Mouse (Mus musculus) forebrain, embryonic 14.5 days (tissue): ENCODE measurements around the gene Fgfr2. TPM values are rescaled to one million over a fixed set of nuclear protein-coding genes. Genes with fewer than 3 reads are reported as not detected.

ENCODE experiments used
- ATAC-seq: fragments of 200-750 bp; cut with Nextera tagmentation; 2 replicates; pipeline ENCODE4 v1.8.0; 2017; ENCODE audit warnings: mild to moderate bottlenecking, moderate library complexity
- DNase-seq: peaks from one replicate; pipeline ENCODE4 v3.0.0-alpha.2; 2015; ENCODE audit warnings: low spot score
- H3K27ac ChIP-seq: fragments of 300-500 bp; sonication (generic); 2 replicates; pipeline ENCODE4 v1.5.1; 2014; ENCODE audit warnings: low read depth, mild to moderate bottlenecking, control low read depth, low read length, moderate library complexity
- H3K27me3 ChIP-seq: fragments of 300-500 bp; sonication (generic); replicated peaks from 2 replicates; pipeline ENCODE4 v1.6.1; 2014; ENCODE audit warnings: low read length, control low read depth, mixed read lengths; ENCODE audit not compliant: control insufficient read depth, insufficient read depth
- H3K36me3 ChIP-seq: fragments of 300-500 bp; sonication (generic); 2 replicates; pipeline ENCODE4 v1.6.1; 2014; ENCODE audit warnings: low read length, control low read depth; ENCODE audit not compliant: control insufficient read depth, insufficient read depth
- H3K4me1 ChIP-seq: fragments of 300-500 bp; sonication (generic); 2 replicates; pipeline ENCODE4 v1.6.1; 2014; ENCODE audit warnings: antibody characterized with exemption, low read length, control low read depth; ENCODE audit not compliant: control insufficient read depth, insufficient read depth
- H3K4me2 ChIP-seq: fragments of 300-500 bp; sonication (generic); 2 replicates; pipeline ENCODE4 v1.6.1; 2014; ENCODE audit warnings: mild to moderate bottlenecking, control low read depth, low read length
- H3K4me3 ChIP-seq: fragments of 300-500 bp; sonication (generic); 2 replicates; pipeline ENCODE4 v1.5.1; 2014; ENCODE audit warnings: low read depth, low read length, control low read depth
- H3K9ac ChIP-seq: fragments of 300-500 bp; sonication (generic); 2 replicates; pipeline ENCODE4 v1.6.1; 2014; ENCODE audit warnings: mild to moderate bottlenecking, low read length, control low read depth, moderate library complexity
- H3K9me3 ChIP-seq: fragments of 300-500 bp; sonication (generic); replicated peaks from 2 replicates; pipeline ENCODE4 v1.6.1; 2016; ENCODE audit warnings: low read length, control low read depth, mixed read lengths; ENCODE audit not compliant: control insufficient read depth
- WGBS: fragments of 180-500 bp; shearing (Covaris S2); extraction: QIAGEN DNeasy Blood & Tissue Kit; methylation state at CpG from one replicate; pipeline ENCODE4 v1.1.7; 2014; 5-methylcytosine and 5-hydroxymethylcytosine counted together
- polyA plus RNA-seq: library from polyadenylated mRNA; unstranded; fragments of >200 nt; fragmentation: Nextera tagmentation; extraction: Ambion mirVana; gene quantifications from 2 replicates; pipeline ENCODE4 v1.2.1, GENCODE M21; 2014

The Fgfr2 gene
- polyA plus RNA-seq, 1 experiment from 2014 or later: 35.9 TPM

- no peak overlapping the region for H3K4me2 ChIP-seq
- no peak overlapping the region for H3K9ac ChIP-seq
- H3K4me3 ChIP-seq: no peak overlapping the region
- H3K27ac ChIP-seq: no peak overlapping the region
- DNase-seq (no peak), ATAC-seq (no peak)
- H3K9me3 ChIP-seq: no peaks in the 10 kb centered on the region
- H3K4me1 ChIP-seq: no peaks in the 10 kb centered on the region
- H3K36me3 ChIP-seq: no peaks in the 10 kb centered on the region
- WGBS: 80% methylated on average over 4 of the region's 4 CpGs
- no peaks in the 10 kb centered on the region for H3K27me3 ChIP-seq
Observed at GRCm38 (mm10) chr7:132344606-132345005, 778.5 kb downstream of the Fgfr2 start.

GRCm38 (mm10) chr7:132343900-132344299, 779.2 kb downstream of the Fgfr2 start:
- Histone ChIP-seq H3K27ac (no peak overlapping the region), H3K4me1 (no peaks in the 10 kb centered on the region), H3K9ac (no peak overlapping the region), H3K4me3 (no peak overlapping the region), H3K9me3 (no peaks in the 10 kb centered on the region), H3K36me3 (no peaks in the 10 kb centered on the region), H3K4me2 (no peak overlapping the region), H3K27me3 (no peaks in the 10 kb centered on the region)
- no peak for ATAC-seq
- WGBS: 96% methylated on average over 2 of the region's 2 CpGs
- DNase-seq: no peak

DNA sequence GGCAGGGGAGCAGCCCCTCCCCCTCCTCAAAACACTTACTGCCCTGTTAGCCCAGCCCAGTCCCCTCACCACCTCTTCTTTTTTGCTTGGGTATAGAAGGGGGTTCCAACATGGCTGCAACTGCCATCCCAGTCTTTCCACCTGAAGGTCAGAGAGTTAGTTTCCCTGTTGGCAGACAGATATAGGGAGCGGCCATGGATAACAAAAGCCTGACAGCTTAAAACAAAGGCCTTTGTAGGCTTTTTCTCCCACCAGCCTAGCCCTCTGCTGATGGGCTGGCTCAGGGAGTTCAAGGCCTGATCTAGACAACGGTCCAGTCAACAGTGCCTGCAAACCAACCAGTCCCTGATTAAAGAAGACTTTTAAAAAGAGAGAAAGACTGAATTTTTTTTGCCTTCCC, 780.0 kb downstream of the Fgfr2 start:
- no peak for ATAC-seq
- Histone ChIP-seq H3K4me3 (no peak overlapping the region), H3K9me3 (no peaks in the 10 kb centered on the region), H3K36me3 (no peaks in the 10 kb centered on the region), H3K9ac (no peak overlapping the region), H3K27me3 (no peaks in the 10 kb centered on the region), H3K27ac (no peak overlapping the region), H3K4me1 (no peaks in the 10 kb centered on the region), H3K4me2 (no peak overlapping the region)
- WGBS: 63% methylated on average over 2 of the region's 2 CpGs
- DNase-seq: no peak

- 91% methylated on average over 14 of the region's 14 CpGs for WGBS
- H3K36me3 ChIP-seq: no peaks in the 10 kb centered on the region
- ATAC-seq: no peak
- no peak overlapping the region for H3K4me2 ChIP-seq
- no peak overlapping the region for H3K9ac ChIP-seq
- no peak overlapping the region for H3K27ac ChIP-seq
- DNase-seq: no peak
- H3K27me3 ChIP-seq: no peaks in the 10 kb centered on the region
- H3K9me3 ChIP-seq: no peaks in the 10 kb centered on the region
- H3K4me1 ChIP-seq: peaks cover 8% of the 10 kb centered on the region
- no peak overlapping the region for H3K4me3 ChIP-seq
Observed at GRCm38 (mm10) chr7:132339041-132339839, 783.9 kb downstream of the Fgfr2 start.

DNA sequence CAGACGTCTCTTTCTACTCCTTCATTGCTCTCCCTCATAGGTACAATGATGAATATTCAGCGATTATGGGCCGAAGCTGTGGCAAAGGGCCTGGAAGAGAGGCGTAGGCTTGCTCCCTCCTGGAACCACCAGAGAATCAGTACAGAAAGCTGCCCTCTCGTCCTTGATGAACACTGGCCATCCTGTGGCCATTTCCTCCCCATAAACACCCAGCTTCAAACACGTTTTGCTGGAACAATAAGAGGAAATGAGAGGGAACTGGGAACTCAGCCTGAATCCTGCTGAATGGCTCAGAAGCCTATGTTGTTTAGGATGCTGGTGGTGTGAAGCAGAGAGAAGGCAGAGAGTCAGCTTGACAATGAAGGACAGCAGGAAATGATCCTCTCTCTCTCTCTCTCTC, 784.8 kb downstream of the Fgfr2 start:
- Histone ChIP-seq H3K36me3 (no peaks in the 10 kb centered on the region), H3K9ac (no peak overlapping the region), H3K4me3 (no peak overlapping the region), H3K4me2 (no peak overlapping the region), H3K27me3 (no peaks in the 10 kb centered on the region), H3K27ac (no peak overlapping the region), H3K4me1 (peaks cover 8% of the 10 kb centered on the region), H3K9me3 (no peaks in the 10 kb centered on the region)
- ATAC-seq: no peak
- DNase-seq: no peak
- WGBS: 62% methylated on average over 6 of the region's 6 CpGs

DNA sequence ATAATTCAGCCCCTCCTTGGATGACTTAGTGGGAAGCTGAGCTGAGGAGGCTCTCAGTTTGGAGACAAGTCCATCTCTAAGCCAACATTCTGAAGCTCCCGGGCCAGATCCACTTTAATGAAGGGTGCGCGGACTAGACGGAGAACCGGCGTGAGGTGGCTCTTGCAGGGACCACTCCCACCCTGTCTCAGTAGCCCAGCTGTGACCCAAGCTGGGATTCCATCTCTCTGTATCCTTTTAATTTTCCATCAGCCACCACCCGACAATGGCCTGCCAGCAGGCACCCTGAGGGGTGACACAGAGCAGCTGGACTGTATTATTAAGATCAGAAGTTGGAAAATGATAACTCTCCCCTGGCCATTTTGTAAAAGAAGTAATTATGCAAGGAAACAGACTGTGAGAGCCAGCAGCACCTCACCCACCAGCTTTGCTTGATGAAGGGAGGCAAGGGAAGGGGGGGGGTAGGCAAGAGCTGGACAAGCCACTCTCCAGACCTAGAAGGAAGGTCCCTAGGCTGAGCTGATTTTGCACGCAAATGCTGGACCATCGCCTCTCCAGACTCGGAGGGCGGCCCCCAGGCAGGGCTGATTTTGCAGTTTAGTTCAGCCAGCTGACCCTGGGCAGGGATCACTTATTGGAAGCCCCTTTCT, 785.8 kb downstream of the Fgfr2 start:
- no peaks in the 10 kb centered on the region for H3K27me3 ChIP-seq

DNA sequence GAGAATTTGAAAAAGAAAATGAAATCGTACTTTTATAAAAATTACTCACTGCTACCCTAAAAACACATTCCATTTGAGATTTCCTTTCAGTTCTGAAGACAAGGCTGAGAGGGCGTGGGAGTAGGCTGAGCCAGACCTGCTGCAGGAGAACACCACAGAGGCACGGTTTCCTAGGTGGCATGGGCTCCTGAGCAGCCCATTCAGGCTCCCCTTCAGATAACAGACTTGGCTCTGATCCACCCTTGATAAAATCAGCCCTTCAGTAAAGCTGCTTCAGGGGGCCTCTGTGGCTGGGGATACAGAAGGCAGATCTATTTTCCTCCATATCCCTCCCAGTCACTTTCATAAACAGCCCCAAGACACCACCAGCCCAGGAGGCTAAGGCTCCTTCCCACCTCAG, 786.4 kb downstream of the Fgfr2 start:
- no peak overlapping the region for H3K4me3 ChIP-seq
- H3K27me3 ChIP-seq: no peaks in the 10 kb centered on the region
- ATAC-seq (no peak), DNase-seq (no peak)
- peak overlapping the region; percentile 40; the same call in 1 of the 2 replicates for H3K27ac ChIP-seq
- no peaks in the 10 kb centered on the region for H3K36me3 ChIP-seq
- no peak overlapping the region for H3K4me2 ChIP-seq
- H3K9ac ChIP-seq: no peak overlapping the region
- WGBS: 43% methylated on average over 3 of the region's 3 CpGs
- H3K4me1 ChIP-seq: peaks cover 10% of the 10 kb centered on the region
- no peaks in the 10 kb centered on the region for H3K9me3 ChIP-seq

More for the DNA sequence above, 785.8 kb downstream of the Fgfr2 start:
- Histone ChIP-seq H3K9me3 (no peaks in the 10 kb centered on the region), H3K4me3 (no peak overlapping the region), H3K4me2 (no peak overlapping the region), H3K36me3 (no peaks in the 10 kb centered on the region), H3K27ac (peak overlapping the region; percentile 40; the same call in 1 of the 2 replicates), H3K9ac (no peak overlapping the region), H3K4me1 (peaks cover 8% of the 10 kb centered on the region)
- ATAC-seq (peak; percentile 32; the same call in 1 of the 2 replicates), DNase-seq (no peak)
- 72% methylated on average over 11 of the region's 11 CpGs for WGBS

- H3K9ac ChIP-seq: no peak overlapping the region
- no peaks in the 10 kb centered on the region for H3K27me3 ChIP-seq
- no peak overlapping the region for H3K4me3 ChIP-seq
- peaks cover 10% of the 10 kb centered on the region for H3K4me1 ChIP-seq
- H3K36me3 ChIP-seq: no peaks in the 10 kb centered on the region
- DNase-seq (no peak), ATAC-seq (no peak)
- H3K9me3 ChIP-seq: no peaks in the 10 kb centered on the region
- no peak overlapping the region for H3K4me2 ChIP-seq
- H3K27ac ChIP-seq: no peak overlapping the region
- WGBS: 93% methylated on average over 4 of the region's 4 CpGs
Observed at GRCm38 (mm10) chr7:132335367-132335766, 787.8 kb downstream of the Fgfr2 start.

- no peak overlapping the region for H3K4me3 ChIP-seq
- H3K36me3 ChIP-seq: no peaks in the 10 kb centered on the region
- WGBS: 83% methylated on average over 1 of the region's 1 CpGs
- H3K4me1 ChIP-seq: peaks cover 10% of the 10 kb centered on the region
- H3K9ac ChIP-seq: no peak overlapping the region
- no peak for DNase-seq
- no peak for ATAC-seq
- H3K9me3 ChIP-seq: no peaks in the 10 kb centered on the region
- no peaks in the 10 kb centered on the region for H3K27me3 ChIP-seq
- H3K27ac ChIP-seq: no peak overlapping the region
- H3K4me2 ChIP-seq: no peak overlapping the region
Observed at GRCm38 (mm10) chr7:132333078-132333477, 790.1 kb downstream of the Fgfr2 start.
